8 mouse cellular contexts compared by ENCODE assay signal in the genomic region with DNA sequence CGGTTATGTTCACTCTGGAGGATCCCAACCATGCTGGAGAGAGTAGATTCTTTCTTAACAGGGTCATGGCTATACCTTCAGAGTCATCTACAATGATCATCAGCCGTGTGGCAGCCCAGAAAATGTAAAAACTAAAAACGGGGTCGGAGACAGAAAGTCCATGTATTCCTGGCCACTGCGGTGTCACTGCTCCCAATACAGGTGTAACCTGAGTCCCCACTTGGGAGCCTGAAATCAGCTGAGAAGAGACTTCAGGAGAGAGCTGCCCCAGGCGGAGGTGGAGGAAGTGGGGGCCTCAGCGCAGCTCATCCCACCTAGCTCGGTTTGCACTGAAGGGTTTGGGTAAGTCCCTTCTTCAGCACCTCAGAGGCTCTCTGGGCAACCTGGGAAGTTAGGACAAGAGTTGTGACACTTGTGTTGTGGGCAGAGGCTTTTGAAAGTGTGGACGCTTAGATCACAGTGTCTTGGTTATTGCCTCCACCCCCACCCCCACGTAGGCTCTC. TPM values are rescaled to one million over a fixed set of nuclear protein-coding genes. Genes with fewer than 3 reads are reported as not detected.
A peak's percentile ranks its signal among the peaks of the same experiment; 100 is the strongest.
DNase-seq lines count a peak whose midpoint lies in the region; ATAC-seq and TF ChIP-seq lines count a peak whose summit lies in the region.

No protein-coding gene starts in this region.

- peak; percentile 8; the same call in 1 of the 2 replicates for ATAC-seq in kidney, embryonic 16.5 days (ENCODE audit: low FRiP score, low TSS enrichment)
- peak; percentile 3; the same call in 1 of the 2 replicates for ATAC-seq in hindbrain, embryonic 16.5 days

- no peak for TF ChIP-seq POLR2A in myocyte (IDR thresholded peaks at IDR 0.05; ENCODE audit: insufficient read length, low read depth)

- 41% methylated on average over 10 of the region's 10 CpGs for WGBS in kidney, embryonic 16.5 days
- WGBS in hindbrain, embryonic 16.5 days, result 59% methylated on average over 10 of the region's 10 CpGs

- no peaks in the 10 kb centered on the region for H3K36me3 ChIP-seq in kidney, embryonic 16.5 days (ENCODE audit: insufficient read depth, low read length)
- H3K36me3 ChIP-seq in hindbrain, embryonic 16.5 days (ENCODE audit: control insufficient read depth, insufficient read depth, low read length), result no peaks in the 10 kb centered on the region
- H3K36me3 ChIP-seq in myocyte (ENCODE audit: control insufficient read depth, insufficient read depth), result no peaks in the 10 kb centered on the region

- H3K4me2 ChIP-seq in kidney, embryonic 16.5 days (replicated peaks; ENCODE audit: low read depth, low read length), result peak overlapping the region; percentile 63
- peak overlapping the region; percentile 76 for H3K4me2 ChIP-seq in hindbrain, embryonic 16.5 days (ENCODE audit: low read length)
- H3K4me2 ChIP-seq in myocyte (ENCODE audit: low read depth), result peak overlapping the region; percentile 77

- H3K4me3 ChIP-seq in kidney, embryonic 16.5 days (ENCODE audit: low read length), result peak overlapping the region; percentile 58
- peak overlapping the region; percentile 55 for H3K4me3 ChIP-seq in hindbrain, embryonic 16.5 days (ENCODE audit: low read length)
- H3K4me3 ChIP-seq in myocyte, result peak overlapping the region; percentile 25

- no peak overlapping the region for H3ac ChIP-seq in myocyte (ENCODE audit: control insufficient read depth, insufficient read length)

- H3K9ac ChIP-seq in kidney, embryonic 16.5 days (replicated peaks; ENCODE audit: low read length), result peak overlapping the region; percentile 74
- H3K9ac ChIP-seq in hindbrain, embryonic 16.5 days (ENCODE audit: low read depth, low read length), result peak overlapping the region; percentile 74

- H3K79me2 ChIP-seq in myocyte (ENCODE audit: control insufficient read depth, insufficient read depth), result no peaks in the 10 kb centered on the region

- no peak for DNase-seq in kidney, postnatal 10 days
- peak; percentile 61 for DNase-seq in cerebellum, adult 9-10 months
- no peak for DNase-seq in layer of hippocampus, adult 9-10 months (ENCODE audit: low spot score)
- no peak for DNase-seq in urinary bladder, adult 18-20 months (ENCODE audit: low spot score in 2 of 2)
- no peak for DNase-seq in spleen, adult 18-20 months

- no peaks in the 10 kb centered on the region for H3K27me3 ChIP-seq in kidney, embryonic 16.5 days (ENCODE audit: insufficient read depth, low read length)
- no peaks in the 10 kb centered on the region for H3K27me3 ChIP-seq in hindbrain, embryonic 16.5 days (replicated peaks; ENCODE audit: control insufficient read depth, insufficient read depth, low read length)
- H3K27me3 ChIP-seq in myocyte (ENCODE audit: control insufficient read depth, insufficient read depth, insufficient read length), result no peaks in the 10 kb centered on the region

- H3K9me3 ChIP-seq in kidney, embryonic 16.5 days (ENCODE audit: low read length), result no peaks in the 10 kb centered on the region
- no peaks in the 10 kb centered on the region for H3K9me3 ChIP-seq in hindbrain, embryonic 16.5 days (ENCODE audit: control insufficient read depth, low read length)

- no peak overlapping the region for H3K27ac ChIP-seq in kidney, embryonic 16.5 days (ENCODE audit: low read length)
- H3K27ac ChIP-seq in hindbrain, embryonic 16.5 days (ENCODE audit: low read depth, low read length), result peak overlapping the region; percentile 66; the same call in 1 of the 2 replicates

- H3K4me1 ChIP-seq in kidney, embryonic 16.5 days (ENCODE audit: insufficient read depth, low read length), result peaks cover 17% of the 10 kb centered on the region
- peaks cover 11% of the 10 kb centered on the region for H3K4me1 ChIP-seq in hindbrain, embryonic 16.5 days (ENCODE audit: control insufficient read depth, insufficient read depth, low read depth, low read length)

TF ChIP-seq in myocyte, 11 proteins besides CTCF, POLR2A, EP300 and RAD21:
- no peak for TF ChIP-seq TCF12 (IDR thresholded peaks at IDR 0.05; ENCODE audit: insufficient read depth, poor library complexity, severe bottlenecking)
- no peak for TF ChIP-seq MYOG (IDR thresholded peaks at IDR 0.05; ENCODE audit: control insufficient read depth in 1 of 3, insufficient read depth in 1 of 3, insufficient read length in 2 of 3, low read depth in 2 of 3)
TF ChIP-seq in myocyte: peak in this region for 0.

RNA-seq across cellular contexts. Expression of a gene that starts 6.1 kb away (rescaled TPM):
- polyA plus RNA-seq in kidney, embryonic 16.5 days (2015; fragmentation: Nextera tagmentation; extraction: Ambion mirVana), result 83.1 and 94.3 TPM in 2 replicates
- polyA plus RNA-seq in hindbrain, embryonic 16.5 days (2015; fragmentation: Nextera tagmentation; extraction: Ambion mirVana), result 9.0 and 10.2 TPM in 2 replicates
- polyA plus RNA-seq in myocyte (2012; fragmentation: generic; extraction: Trizol), result 394 TPM

RNA-seq across cellular contexts. Expression of a gene that starts 16.5 kb away (rescaled TPM):
- 0.17 TPM in 1 of 2 replicates, not detected in the other for polyA plus RNA-seq in kidney, embryonic 16.5 days (2015; fragmentation: Nextera tagmentation; extraction: Ambion mirVana)
- polyA plus RNA-seq in hindbrain, embryonic 16.5 days (2015; fragmentation: Nextera tagmentation; extraction: Ambion mirVana), result 0.29 and 0.36 TPM in 2 replicates
- 1.1 TPM for polyA plus RNA-seq in myocyte (2012; fragmentation: generic; extraction: Trizol)
